9 mouse cellular contexts compared by ENCODE assay signal in the genomic region with DNA sequence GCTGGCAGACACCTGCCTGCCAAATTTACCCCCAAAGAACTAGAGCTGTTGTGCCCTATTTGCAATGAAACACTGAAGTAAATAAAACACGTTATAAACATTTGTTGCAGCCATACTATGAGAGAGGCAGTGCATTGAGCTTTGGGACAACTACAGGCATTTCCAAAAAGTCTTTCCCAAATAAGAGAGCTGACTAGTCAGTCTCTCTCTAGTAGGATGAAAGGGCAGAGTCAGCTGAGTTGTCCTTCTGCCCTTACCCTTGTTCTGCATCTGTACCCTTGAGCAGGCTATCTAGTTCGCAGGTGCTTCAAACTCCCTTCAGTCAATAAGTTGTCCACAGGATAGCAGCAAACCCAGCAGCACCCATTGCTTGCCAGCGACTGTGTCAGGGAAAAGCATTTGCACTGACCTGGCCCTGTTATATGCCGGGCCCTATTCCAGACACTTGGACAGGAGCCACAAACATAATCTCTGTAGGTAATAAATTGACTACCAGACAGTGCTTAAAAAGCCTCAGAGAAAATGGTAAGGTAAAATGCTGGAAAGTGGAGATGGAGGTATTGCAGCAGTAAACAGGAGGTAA. TPM values are rescaled to one million over a fixed set of nuclear protein-coding genes. Genes with fewer than 3 reads are reported as not detected.
DNase-seq lines count a peak whose midpoint lies in the region; ATAC-seq and TF ChIP-seq lines count a peak whose summit lies in the region.
"Had no signal": no experiment of that assay in that cellular context is flagged by ENCODE, and none has a peak within 500 bp of the region (broad histone marks: within the 10 kb centered on the region; RNA-seq: fewer than 3 reads in every experiment).

Gene D430041D05Rik, minus strand, starts transcription at position 51 of the 583 bp plus-strand sequence.

- no peak within 1 kb of the TSS for H3K27ac ChIP-seq in heart, embryonic 14.5 days (replicated peaks in 1 of 2; ENCODE audit: control insufficient read depth in 1 of 2, insufficient read depth in 1 of 2, low read depth in 2 of 2, low read length in 2 of 2)
- no peak within 1 kb of the TSS for H3K27ac ChIP-seq in brown adipose tissue, adult 24 weeks (replicated peaks; ENCODE audit: low read depth, low read length)
- H3K27ac ChIP-seq in forebrain, embryonic 14.5 days (ENCODE audit: low read depth, low read length), result peak within 1 kb of the TSS; percentile 88
- H3K27ac ChIP-seq in limb, embryonic 11.5 days (replicated peaks; ENCODE audit: low read depth, low read length), result no peak within 1 kb of the TSS
- H3K27ac ChIP-seq in stomach, postnatal 0 days (replicated peaks), result no peak within 1 kb of the TSS

- whole genome bisulfite sequencing in heart, embryonic 14.5 days, result 58% methylated on average over 4 of the region's 4 CpGs
- WGBS in forebrain, embryonic 14.5 days, result 62% methylated on average over 4 of the region's 4 CpGs
- 64% methylated on average over 4 of the region's 4 CpGs for WGBS in limb, embryonic 11.5 days
- 59% methylated on average over 4 of the region's 4 CpGs for WGBS in stomach, postnatal 0 days

- intact Hi-C loops in heart, postnatal 10 days (cut with DNase I), result no loop called here

- no peaks in the 10 kb centered on the region for H3K9me3 ChIP-seq in heart, embryonic 14.5 days (ENCODE audit: control insufficient read depth, low read length)
- H3K9me3 ChIP-seq in forebrain, embryonic 14.5 days (replicated peaks; ENCODE audit: control insufficient read depth, low read length), result no peaks in the 10 kb centered on the region
- no peaks in the 10 kb centered on the region for H3K9me3 ChIP-seq in limb, embryonic 11.5 days (ENCODE audit: control insufficient read depth, low read length)
- no peaks in the 10 kb centered on the region for H3K9me3 ChIP-seq in stomach, postnatal 0 days (ENCODE audit: control insufficient read depth, low read length)

- no peak for TF ChIP-seq CTCF in stomach, postnatal 0 days (IDR thresholded peaks at IDR 0.05; ENCODE audit: low read depth)

- peaks cover 50% of the 10 kb centered on the region for H3K27me3 ChIP-seq in heart, embryonic 14.5 days (ENCODE audit: control insufficient read depth, insufficient read depth, low read length)
- H3K27me3 ChIP-seq in forebrain, embryonic 14.5 days (replicated peaks; ENCODE audit: control insufficient read depth, insufficient read depth, low read length), result no peaks in the 10 kb centered on the region
- peaks cover 38% of the 10 kb centered on the region for H3K27me3 ChIP-seq in limb, embryonic 11.5 days (ENCODE audit: control insufficient read depth, insufficient read depth, low read length)
- H3K27me3 ChIP-seq in stomach, postnatal 0 days (ENCODE audit: control insufficient read depth, insufficient read depth, low read length), result peaks cover 3% of the 10 kb centered on the region; the same call in 1 of the 2 replicates

- no peak for ATAC-seq in heart, embryonic 14.5 days (ENCODE audit: insufficient number of reproducible peaks, insufficient read depth, low FRiP score, low read depth)
- ATAC-seq in forebrain, embryonic 14.5 days, result no peak
- ATAC-seq in limb, embryonic 11.5 days (ENCODE audit: insufficient number of reproducible peaks, low FRiP score, low TSS enrichment, low read depth), result no peak
- no peak for ATAC-seq in stomach, postnatal 0 days (ENCODE audit: low FRiP score, low TSS enrichment)
- no peak for ATAC-seq in monocyte, adult 5-6 weeks (replicated peaks; ENCODE audit: insufficient number of reproducible peaks, low FRiP score, low TSS enrichment, poor library complexity, severe bottlenecking)
- ATAC-seq: Patski had no signal

- H3K4me2 ChIP-seq in heart, embryonic 14.5 days (ENCODE audit: low read length), result peak within 1 kb of the TSS; percentile 99
- peak within 1 kb of the TSS; percentile 85 for H3K4me2 ChIP-seq in forebrain, embryonic 14.5 days (ENCODE audit: low read length)
- peak within 1 kb of the TSS; percentile 99 for H3K4me2 ChIP-seq in limb, embryonic 11.5 days (ENCODE audit: low read depth, severe bottlenecking)
- H3K4me2 ChIP-seq in stomach, postnatal 0 days (replicated peaks; ENCODE audit: low read depth), result peak within 1 kb of the TSS; percentile 100

- no peak for DNase-seq in heart, postnatal 10 days
- DNase-seq in forebrain, embryonic 14.5 days (ENCODE audit: low spot score), result no peak
- no peak for DNase-seq in limb, embryonic 11.5 days (ENCODE audit: low spot score)
- DNase-seq in stomach, postnatal 0 days (ENCODE audit: low spot score), result no peak
- DNase-seq in spleen, postnatal 36 days (ENCODE audit: low spot score in 2 of 2), result no peak

- H3K4me1 ChIP-seq in heart, embryonic 14.5 days (ENCODE audit: control insufficient read depth in 2 of 2, insufficient read depth in 2 of 2, low read length in 2 of 2), result peaks cover 4% of the 10 kb centered on the region in 2 experiments; a peak in 1 of 4 replicates
- no peaks in the 10 kb centered on the region for H3K4me1 ChIP-seq in brown adipose tissue, adult 24 weeks (ENCODE audit: control insufficient read depth, insufficient read depth, insufficient read length, low read length)
- H3K4me1 ChIP-seq in forebrain, embryonic 14.5 days (ENCODE audit: control insufficient read depth, insufficient read depth, low read length), result 0 out of 2 replicates have a peak, but pooled peaks cover 5% of the 10 kb centered on the region
- H3K4me1 ChIP-seq in limb, embryonic 11.5 days (ENCODE audit: control insufficient read depth, insufficient read depth, low read length), result 0 out of 2 replicates have a peak, but pooled peaks cover 3% of the 10 kb centered on the region
- 0 out of 2 replicates have a peak, but pooled peaks cover 3% of the 10 kb centered on the region for H3K4me1 ChIP-seq in stomach, postnatal 0 days (replicated peaks; ENCODE audit: control insufficient read depth, insufficient read depth)

- TF ChIP-seq EP300 in stomach, postnatal 0 days (optimal IDR thresholded peaks at IDR 0.05), result no peak

- H3K4me3 ChIP-seq in heart, embryonic 14.5 days (ENCODE audit: control insufficient read depth in 1 of 2, insufficient read depth in 1 of 2, low read depth in 1 of 2, low read length in 2 of 2), result peak within 1 kb of the TSS; percentile 53 to 68
- peak within 1 kb of the TSS; percentile 47 for H3K4me3 ChIP-seq in brown adipose tissue, adult 24 weeks (ENCODE audit: insufficient read depth, low read depth, low read length)
- H3K4me3 ChIP-seq in forebrain, embryonic 14.5 days (ENCODE audit: low read depth, low read length), result peak within 1 kb of the TSS; percentile 81
- H3K4me3 ChIP-seq in limb, embryonic 11.5 days (ENCODE audit: low read depth, low read length), result peak within 1 kb of the TSS; percentile 62
- H3K4me3 ChIP-seq in stomach, postnatal 0 days (ENCODE audit: low read depth, low read length), result peak within 1 kb of the TSS; percentile 53

- peak within 1 kb of the TSS; percentile 65 for H3K9ac ChIP-seq in heart, embryonic 14.5 days (ENCODE audit: low read length)
- H3K9ac ChIP-seq in forebrain, embryonic 14.5 days (ENCODE audit: low read length), result peak within 1 kb of the TSS; percentile 92
- H3K9ac ChIP-seq in limb, embryonic 11.5 days (ENCODE audit: low read length), result peak within 1 kb of the TSS; percentile 66
- peak within 1 kb of the TSS; percentile 48 for H3K9ac ChIP-seq in stomach, postnatal 0 days (ENCODE audit: low read length)

- no peaks in the 10 kb centered on the region for H3K36me3 ChIP-seq in heart, embryonic 14.5 days (ENCODE audit: control insufficient read depth, insufficient read depth, low read length)
- H3K36me3 ChIP-seq in forebrain, embryonic 14.5 days (ENCODE audit: control insufficient read depth, insufficient read depth, low read length), result no peaks in the 10 kb centered on the region
- no peaks in the 10 kb centered on the region for H3K36me3 ChIP-seq in limb, embryonic 11.5 days (ENCODE audit: control insufficient read depth, insufficient read depth, low read length)
- H3K36me3 ChIP-seq in stomach, postnatal 0 days (ENCODE audit: control insufficient read depth, insufficient read depth, low read length), result no peaks in the 10 kb centered on the region

RNA-seq across cellular contexts. Expression of gene D430041D05Rik, which starts in this region (rescaled TPM):
- 0.05 TPM in 1 of 2 replicates, not detected in the other for polyA plus RNA-seq in heart, embryonic 14.5 days (2014; fragmentation: Nextera tagmentation; extraction: Ambion mirVana)
- total RNA-seq in heart, postnatal 10 days (2021), result under 1 TPM; 0.12 to 0.24 TPM
- polyA plus RNA-seq in brown adipose tissue, adult 24 weeks (2012; ENCODE audit: insufficient read depth, insufficient read length, missing spikeins), result 0.12 TPM in 1 of 2 replicates, not detected in the other
- polyA plus RNA-seq in forebrain, embryonic 14.5 days (2014; fragmentation: Nextera tagmentation; extraction: Ambion mirVana), result 7.9 and 11.6 TPM in 2 replicates
- polyA plus RNA-seq in limb, embryonic 11.5 days (2014; fragmentation: Nextera tagmentation; extraction: Ambion mirVana), result 0.97 and 1.1 TPM in 2 replicates
- polyA plus RNA-seq in stomach, postnatal 0 days (2015; fragmentation: Nextera tagmentation; extraction: Ambion mirVana), result 0.06 and 0.08 TPM in 2 replicates
- not detected in 3 replicates for total RNA-seq in monocyte, adult 5-6 weeks (2017)
- polyA plus RNA-seq: Patski had no signal
